Mouse (Mus musculus) brain, embryonic 14.5 days (tissue): ENCODE data around the gene Bcl2l2.

Experiments used
- CTCF ChIP-seq: fragments of 200-500 bp; IDR thresholded peaks from 2 replicates; pipeline ENCODE4 v1.5.1; 2012; ENCODE audit warnings: inconsistent platforms, mild to moderate bottlenecking, moderate library complexity, borderline replicate concordance; ENCODE audit not compliant: insufficient read depth, insufficient read length; ENCODE audit errors: extremely low read depth
- POLR2A ChIP-seq: fragments of 200-500 bp; IDR thresholded peaks from 2 replicates; pipeline ENCODE4 v1.6.1; 2012; ENCODE audit warnings: mild to moderate bottlenecking, inconsistent platforms, borderline replicate concordance; ENCODE audit not compliant: poor library complexity, insufficient read depth, insufficient read length, severe bottlenecking; ENCODE audit errors: extremely low read depth

DNA sequence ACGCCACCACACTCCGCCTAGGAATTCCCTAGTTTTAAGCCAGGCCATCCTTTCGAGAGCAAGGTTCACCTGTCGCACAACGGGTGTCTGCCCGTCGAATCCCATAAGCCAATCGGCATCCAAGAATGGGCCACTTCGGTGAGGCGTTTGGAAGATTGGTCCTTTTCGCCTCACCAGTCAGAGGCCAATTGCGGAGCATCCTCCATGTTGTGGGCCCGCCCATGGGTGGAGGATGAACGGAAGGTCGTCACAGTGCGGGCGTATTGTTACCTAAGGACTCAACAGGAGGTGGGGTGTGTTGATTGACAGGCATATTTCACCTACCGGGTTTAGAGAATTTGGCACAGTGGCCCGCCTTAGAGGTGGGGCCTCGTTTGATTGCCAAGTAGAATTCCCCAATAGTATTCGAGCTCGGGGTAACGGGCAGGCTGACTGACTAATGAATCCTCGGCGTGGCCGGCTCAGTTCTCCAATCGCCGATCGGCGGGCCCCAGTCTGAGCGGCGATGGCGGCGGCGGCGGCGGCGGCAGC lies 10.5 kb downstream of the Bcl2l2 start:
- TF ChIP-seq CTCF, result no peak
- no peak for TF ChIP-seq POLR2A
